8 mouse cellular contexts compared by ENCODE assay signal in genomic region chr3:37420072-37420471, GRCm38 (mm10). TPM values are rescaled to one million over a fixed set of nuclear protein-coding genes. Genes with fewer than 3 reads are reported as not detected.
DNase-seq lines count a peak whose midpoint lies in the region; ATAC-seq and TF ChIP-seq lines count a peak whose summit lies in the region.

TSS of gene Nudt6 (minus strand) at chr3:37420211.

- no peaks in the 10 kb centered on the region for H3K36me3 ChIP-seq in forebrain, embryonic 15.5 days

- ATAC-seq in forebrain, embryonic 15.5 days (replicated peaks), result peak; percentile 90
- ATAC-seq in neutrophil, adult 5-6 weeks (ENCODE audit: extremely low read depth, insufficient number of reproducible peaks, low FRiP score, poor library complexity, severe bottlenecking), result peak; percentile 51

- H3K4me1 ChIP-seq in forebrain, embryonic 15.5 days, result peaks cover 19% of the 10 kb centered on the region
- H3K4me1 ChIP-seq in lung, adult 2 months (ENCODE audit: control insufficient read depth, insufficient read depth, low read length), result peaks cover 3% of the 10 kb centered on the region; the same call in 1 of the 2 replicates

- peak within 1 kb of the TSS; percentile 73 for H3K4me3 ChIP-seq in forebrain, embryonic 15.5 days
- peak within 1 kb of the TSS; percentile 75 for H3K4me3 ChIP-seq in lung, adult 2 months (replicated peaks; ENCODE audit: extremely low read depth, low read depth, low read length)

- peak within 1 kb of the TSS; percentile 80 for H3K4me2 ChIP-seq in forebrain, embryonic 15.5 days (replicated peaks)

- H3K27me3 ChIP-seq in forebrain, embryonic 15.5 days, result no peaks in the 10 kb centered on the region

- DNase-seq in ES-CJ7 (ENCODE audit: low read depth, low spot score), result peak; percentile 92
- DNase-seq in cerebellum, adult 11 months, result peak; percentile 86
- DNase-seq in heart, postnatal 25 days (ENCODE audit: low spot score), result peak; percentile 76
- peak; percentile 83 to 93 for DNase-seq in layer of hippocampus, adult 18-20 months (ENCODE audit: low spot score in 2 of 2)
- peak; percentile 91 for DNase-seq in lung, adult 2 months
- DNase-seq in thymus, adult 18-20 months, result peak; percentile 84 to 87

- intact Hi-C loops in heart, postnatal 25 days (cut with DNase I), result loop anchor here (10.0 kb wide), 1 partner anchor 1435 kb away; no protein-coding TSS in a partner anchor

- H3K9ac ChIP-seq in forebrain, embryonic 15.5 days (replicated peaks), result peak within 1 kb of the TSS; percentile 76

- WGBS in forebrain, embryonic 15.5 days, result under 1% methylated on average over 49 of the region's 50 CpGs
- WGBS in lung, adult 2 months, result under 1% methylated on average over 50 of the region's 50 CpGs

- H3K9me3 ChIP-seq in forebrain, embryonic 15.5 days, result no peaks in the 10 kb centered on the region

- H3K27ac ChIP-seq in forebrain, embryonic 15.5 days (replicated peaks), result peak within 1 kb of the TSS; percentile 92

- no peak for TF ChIP-seq CTCF in lung, adult 2 months (IDR thresholded peaks at IDR 0.05; ENCODE audit: insufficient read depth, low read length)

- peak; percentile 29; the same call in 1 of the 2 replicates for TF ChIP-seq POLR2A in lung, adult 2 months (IDR thresholded peaks at IDR 0.05; ENCODE audit: borderline replicate concordance, extremely low read depth, low read depth, low read length)

RNA-seq across cellular contexts. Expression of gene Nudt6, which starts in this region (rescaled TPM):
- 5.1 and 5.9 TPM in 2 replicates for polyA plus RNA-seq in forebrain, embryonic 15.5 days (2015; fragmentation: Nextera tagmentation; extraction: Ambion mirVana)
- 10 to 100 TPM; 28.2 to 30.5 TPM for total RNA-seq in heart, postnatal 25 days (2021)
- 1 to 10 TPM; 4.7 to 7.1 TPM for total RNA-seq in layer of hippocampus, adult 18-20 months (2021)
- 11.1 TPM in 2 replicates for polyA plus RNA-seq in lung, adult 2 months (2012; rRNA removed)
- total RNA-seq in neutrophil, adult 5-6 weeks (2017), result 13.1 and 14.4 TPM in 2 replicates

Comparison
In these comparisons a context has a peak if more than half of its experiments do, and no peak if none do; other contexts are left out.
1. Peak in every context shown above with its lines: DNase-seq, ATAC-seq, H3K4me3 ChIP-seq and H3K27ac ChIP-seq.